Comparison of ENCODE assay signal across 9 mouse cellular contexts in the genomic region with DNA sequence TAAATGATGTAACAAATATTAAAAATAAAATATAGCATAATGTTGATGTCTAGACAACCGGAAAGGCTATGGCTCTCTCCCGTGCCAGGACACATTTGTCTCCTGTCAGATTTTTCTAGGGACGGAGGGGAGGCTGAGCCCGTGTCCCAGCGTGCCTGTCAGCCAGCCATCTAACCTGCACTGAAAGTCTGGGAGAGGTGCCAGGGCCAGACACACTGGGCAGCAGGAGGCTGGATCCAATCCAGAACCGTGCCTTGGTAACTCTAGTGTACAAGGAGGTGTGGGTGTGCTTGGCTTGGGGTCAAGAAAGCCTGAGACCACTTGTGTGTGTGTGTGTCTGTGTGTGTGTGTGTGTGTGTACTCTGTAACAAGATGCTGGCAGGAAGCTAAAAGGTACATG. TPM values are rescaled to one million over a fixed set of nuclear protein-coding genes. Genes with fewer than 3 reads are reported as not detected.
DNase-seq lines count a peak whose midpoint lies in the region; ATAC-seq and TF ChIP-seq lines count a peak whose summit lies in the region.
"Had no signal": no experiment of that assay in that cellular context is flagged by ENCODE, and none has a peak within 500 bp of the region (broad histone marks: within the 10 kb centered on the region; RNA-seq: fewer than 3 reads in every experiment).

No protein-coding gene starts in this region.

- peak; percentile 67 for DNase-seq in forebrain, postnatal 0 days
- no peak for DNase-seq in forebrain, embryonic 11.5 days (ENCODE audit: low spot score)
- DNase-seq in MN1 (ENCODE audit: low spot score): peak; percentile 93
- peak; percentile 95 to 98 for DNase-seq in cerebellum, postnatal 25 days
- peak; percentile 81 for DNase-seq in kidney, postnatal 0 days (ENCODE audit: low spot score)
- DNase-seq in testis, postnatal 14 days (ENCODE audit: low spot score): peak; percentile 76
- DNase-seq in gastrocnemius, adult 8-10 months (ENCODE audit: low spot score in 2 of 2): no peak

- H3K27ac ChIP-seq in forebrain, postnatal 0 days (ENCODE audit: low read depth, low read length): no peak overlapping the region
- H3K27ac ChIP-seq in forebrain, embryonic 11.5 days (ENCODE audit: low read depth, low read length): no peak overlapping the region
- H3K27ac ChIP-seq in kidney, postnatal 0 days: no peak overlapping the region
- H3K27ac ChIP-seq: liver, embryonic 14.5 days had no signal

- H3K27me3 ChIP-seq in forebrain, postnatal 0 days (ENCODE audit: insufficient read depth, low read length): no peaks in the 10 kb centered on the region
- no peaks in the 10 kb centered on the region for H3K27me3 ChIP-seq in forebrain, embryonic 11.5 days (ENCODE audit: control insufficient read depth, insufficient read depth, low read length)
- H3K27me3 ChIP-seq in kidney, postnatal 0 days (ENCODE audit: insufficient read depth, low read length): no peaks in the 10 kb centered on the region

- no peak for TF ChIP-seq CTCF in forebrain, postnatal 0 days (IDR thresholded peaks at IDR 0.05; ENCODE audit: low read depth)
- no peak for TF ChIP-seq CTCF in kidney, postnatal 0 days (IDR thresholded peaks at IDR 0.05; ENCODE audit: low read depth)

- WGBS in forebrain, postnatal 0 days: 27% methylated on average over 6 of the region's 6 CpGs
- WGBS in forebrain, embryonic 11.5 days: 90% methylated on average over 6 of the region's 6 CpGs
- 36% methylated on average over 6 of the region's 6 CpGs for WGBS in kidney, postnatal 0 days

- H3K4me1 ChIP-seq in forebrain, postnatal 0 days (ENCODE audit: insufficient read depth): peaks cover 6% of the 10 kb centered on the region; the same call in 1 of the 2 replicates
- peaks cover 9% of the 10 kb centered on the region; the same call in 1 of the 2 replicates for H3K4me1 ChIP-seq in forebrain, embryonic 11.5 days (replicated peaks; ENCODE audit: control insufficient read depth, insufficient read depth, low read length)
- H3K4me1 ChIP-seq in kidney, postnatal 0 days (replicated peaks; ENCODE audit: insufficient read depth, low read length): peaks cover 22% of the 10 kb centered on the region

- H3K4me3 ChIP-seq in forebrain, postnatal 0 days (ENCODE audit: low read depth, low read length): no peak overlapping the region
- H3K4me3 ChIP-seq in forebrain, embryonic 11.5 days (ENCODE audit: low read depth, low read length): no peak overlapping the region
- no peak overlapping the region for H3K4me3 ChIP-seq in kidney, postnatal 0 days (replicated peaks; ENCODE audit: low read depth, low read length)

- H3K9me3 ChIP-seq in forebrain, postnatal 0 days (ENCODE audit: low read length): no peaks in the 10 kb centered on the region
- H3K9me3 ChIP-seq in forebrain, embryonic 11.5 days (ENCODE audit: control insufficient read depth, low read length): no peaks in the 10 kb centered on the region
- no peaks in the 10 kb centered on the region for H3K9me3 ChIP-seq in kidney, postnatal 0 days (replicated peaks; ENCODE audit: low read length)

- no peaks in the 10 kb centered on the region for H3K36me3 ChIP-seq in forebrain, postnatal 0 days (ENCODE audit: insufficient read depth)
- no peaks in the 10 kb centered on the region for H3K36me3 ChIP-seq in forebrain, embryonic 11.5 days (ENCODE audit: control insufficient read depth, insufficient read depth, low read length)
- H3K36me3 ChIP-seq in kidney, postnatal 0 days (ENCODE audit: insufficient read depth, low read length): no peaks in the 10 kb centered on the region

- H3K4me2 ChIP-seq in forebrain, postnatal 0 days (ENCODE audit: low read depth): no peak overlapping the region
- no peak overlapping the region for H3K4me2 ChIP-seq in forebrain, embryonic 11.5 days (ENCODE audit: low read depth, low read length, severe bottlenecking)
- H3K4me2 ChIP-seq in kidney, postnatal 0 days (ENCODE audit: low read length): no peak overlapping the region

- no peak overlapping the region for H3K9ac ChIP-seq in forebrain, postnatal 0 days
- H3K9ac ChIP-seq in forebrain, embryonic 11.5 days (ENCODE audit: low read length): no peak overlapping the region
- no peak overlapping the region for H3K9ac ChIP-seq in kidney, postnatal 0 days (ENCODE audit: low read depth, low read length)
- H3K9ac ChIP-seq: liver, embryonic 14.5 days had no signal

- ATAC-seq in forebrain, postnatal 0 days: no peak
- ATAC-seq in forebrain, embryonic 11.5 days (replicated peaks; ENCODE audit: low FRiP score): no peak
- ATAC-seq in kidney, postnatal 0 days (replicated peaks; ENCODE audit: low FRiP score, low read depth): no peak
- ATAC-seq in CD4-positive, CD25-positive, alpha-beta regulatory T cell, adult 4 months: no peak

RNA-seq across cellular contexts. Expression of gene Stx1a, which starts 1.5 kb away (rescaled TPM):
- 152 and 167 TPM in 2 replicates for total RNA-seq in forebrain, postnatal 0 days (2014; rRNA removed)
- polyA plus RNA-seq in forebrain, postnatal 0 days (2015; fragmentation: Nextera tagmentation; extraction: Ambion mirVana): 143 and 171 TPM in 2 replicates
- 11.2 and 14.9 TPM in 2 replicates for polyA plus RNA-seq in forebrain, embryonic 11.5 days (2014; fragmentation: Nextera tagmentation; extraction: Ambion mirVana)
- 6.6 and 9.0 TPM in 2 replicates for polyA plus RNA-seq in kidney, postnatal 0 days (2015; fragmentation: Nextera tagmentation; extraction: Ambion mirVana)
- total RNA-seq in gastrocnemius, adult 8-10 months (2022): 1 to 10 TPM in 1 of 4 experiments, under 1 TPM in 3; 0.22 to 1.3 (median 0.39) TPM
- 10 to 100 TPM; 15.4 to 27.0 TPM for polyA plus RNA-seq in CD4-positive, CD25-positive, alpha-beta regulatory T cell, adult 4 months (2017; shearing (Covaris generic))

RNA-seq across cellular contexts. Expression of gene Abhd11, which starts 12.9 kb away (rescaled TPM):
- 46.3 and 61.1 TPM in 2 replicates for total RNA-seq in forebrain, postnatal 0 days (2014; rRNA removed)
- 86.7 and 91.4 TPM in 2 replicates for polyA plus RNA-seq in forebrain, postnatal 0 days (2015; fragmentation: Nextera tagmentation; extraction: Ambion mirVana)
- 38.9 and 39.1 TPM in 2 replicates for polyA plus RNA-seq in forebrain, embryonic 11.5 days (2014; fragmentation: Nextera tagmentation; extraction: Ambion mirVana)
- polyA plus RNA-seq in kidney, postnatal 0 days (2015; fragmentation: Nextera tagmentation; extraction: Ambion mirVana): 93.7 and 94.5 TPM in 2 replicates
- total RNA-seq in gastrocnemius, adult 8-10 months (2022): 10 to 100 TPM; 38.5 to 54.3 (median 46.0) TPM
- 10 to 100 TPM; 64.3 to 80.5 TPM for polyA plus RNA-seq in CD4-positive, CD25-positive, alpha-beta regulatory T cell, adult 4 months (2017; shearing (Covaris generic))

RNA-seq across cellular contexts. Expression of gene Cldn3, which starts 35.8 kb away (rescaled TPM):
- total RNA-seq in forebrain, postnatal 0 days (2014; rRNA removed): 5.5 and 8.8 TPM in 2 replicates
- polyA plus RNA-seq in forebrain, postnatal 0 days (2015; fragmentation: Nextera tagmentation; extraction: Ambion mirVana): 10.6 and 10.9 TPM in 2 replicates
- 4.4 and 7.3 TPM in 2 replicates for polyA plus RNA-seq in forebrain, embryonic 11.5 days (2014; fragmentation: Nextera tagmentation; extraction: Ambion mirVana)
- 72.4 and 72.9 TPM in 2 replicates for polyA plus RNA-seq in kidney, postnatal 0 days (2015; fragmentation: Nextera tagmentation; extraction: Ambion mirVana)
- total RNA-seq in gastrocnemius, adult 8-10 months (2022): not detected
- not detected for polyA plus RNA-seq in CD4-positive, CD25-positive, alpha-beta regulatory T cell, adult 4 months (2017; shearing (Covaris generic))

RNA-seq across cellular contexts. Expression of gene Dnajc30, which starts 42.2 kb away (rescaled TPM):
- total RNA-seq in forebrain, postnatal 0 days (2014; rRNA removed): 11.8 and 14.6 TPM in 2 replicates
- polyA plus RNA-seq in forebrain, postnatal 0 days (2015; fragmentation: Nextera tagmentation; extraction: Ambion mirVana): 50.1 and 52.3 TPM in 2 replicates
- polyA plus RNA-seq in forebrain, embryonic 11.5 days (2014; fragmentation: Nextera tagmentation; extraction: Ambion mirVana): 26.2 and 27.1 TPM in 2 replicates
- 42.4 and 42.6 TPM in 2 replicates for polyA plus RNA-seq in kidney, postnatal 0 days (2015; fragmentation: Nextera tagmentation; extraction: Ambion mirVana)
- 10 to 100 TPM; 24.3 to 26.8 (median 25.8) TPM for total RNA-seq in gastrocnemius, adult 8-10 months (2022)
- 10 to 100 TPM; 23.4 to 36.6 TPM for polyA plus RNA-seq in CD4-positive, CD25-positive, alpha-beta regulatory T cell, adult 4 months (2017; shearing (Covaris generic))

RNA-seq across cellular contexts. Expression of gene Bud23, which starts 42.9 kb away (rescaled TPM):
- total RNA-seq in forebrain, postnatal 0 days (2014; rRNA removed): 72.1 and 92.3 TPM in 2 replicates
- polyA plus RNA-seq in forebrain, postnatal 0 days (2015; fragmentation: Nextera tagmentation; extraction: Ambion mirVana): 68.0 and 69.6 TPM in 2 replicates
- polyA plus RNA-seq in forebrain, embryonic 11.5 days (2014; fragmentation: Nextera tagmentation; extraction: Ambion mirVana): 142 and 148 TPM in 2 replicates
- 80.4 and 85.2 TPM in 2 replicates for polyA plus RNA-seq in kidney, postnatal 0 days (2015; fragmentation: Nextera tagmentation; extraction: Ambion mirVana)
- total RNA-seq in gastrocnemius, adult 8-10 months (2022): 10 to 100 TPM; 25.7 to 36.4 (median 29.8) TPM
- polyA plus RNA-seq in CD4-positive, CD25-positive, alpha-beta regulatory T cell, adult 4 months (2017; shearing (Covaris generic)): 100 to 1,000 TPM in 1 of 2 experiments, 10 to 100 TPM in 1; 60.8 to 103 TPM

Comparison
In these comparisons a context has a peak if more than half of its experiments do, and no peak if none do; other contexts are left out.
1. DNase-seq: peak in forebrain, postnatal 0 days (single experiment), MN1 (single experiment), cerebellum, postnatal 25 days (2 of 2), kidney, postnatal 0 days (single experiment) and testis, postnatal 14 days (single experiment); none in forebrain, embryonic 11.5 days (single experiment) and gastrocnemius, adult 8-10 months (0 of 2).